Mouse (Mus musculus) heart, postnatal 0 days (tissue): ENCODE results near the gene Lrch1.

ENCODE experiments used
- CTCF ChIP-seq: IDR thresholded peaks from 2 replicates; pipeline ENCODE4 v1.5.1; 2016; ENCODE audit warnings: antibody characterized with exemption, control low read depth, low read depth
- EP300 ChIP-seq: IDR thresholded peaks from 2 replicates; pipeline ENCODE4 v1.6.1; 2016; ENCODE audit warnings: antibody characterized with exemption, low read depth

GRCm38 (mm10) chr14:74972216-74972615, 24.5 kb upstream of the Lrch1 start:
- TF ChIP-seq CTCF (no peak), EP300 (no peak)
